Mouse (Mus musculus) adrenal gland, adult (tissue): ENCODE measurements at regions not wholly inside any gene's neighbourhood (a gene's known extent, or its start where the extent isn't known, plus 50 kb on each side); places are given as distances from the start of the nearest gene placed in this dataset.
"Not testable (repeated sequence)": the region's sequence is repeated elsewhere in the genome, so short reads cannot be mapped to it uniquely, and the experiment has no call there.

Experiments
- DNase-seq, 2 experiments: peaks; one replicate each; pipeline ENCODE4 v3.0.0; 2022 to 2023; ENCODE audit warnings: low spot score in 1 of 2; ENCODE audit not compliant: inconsistent age in 2 of 2

GRCm38 (mm10) chr16:29908031-29908430 is 156.2 kb upstream of the Hes1 start:
- no peak for DNase-seq

GRCm38 (mm10) chr16:29909923-29910465 is 154.2 kb upstream of the Hes1 start:
- DNase-seq = peak; percentile 66 to 78

DNA sequence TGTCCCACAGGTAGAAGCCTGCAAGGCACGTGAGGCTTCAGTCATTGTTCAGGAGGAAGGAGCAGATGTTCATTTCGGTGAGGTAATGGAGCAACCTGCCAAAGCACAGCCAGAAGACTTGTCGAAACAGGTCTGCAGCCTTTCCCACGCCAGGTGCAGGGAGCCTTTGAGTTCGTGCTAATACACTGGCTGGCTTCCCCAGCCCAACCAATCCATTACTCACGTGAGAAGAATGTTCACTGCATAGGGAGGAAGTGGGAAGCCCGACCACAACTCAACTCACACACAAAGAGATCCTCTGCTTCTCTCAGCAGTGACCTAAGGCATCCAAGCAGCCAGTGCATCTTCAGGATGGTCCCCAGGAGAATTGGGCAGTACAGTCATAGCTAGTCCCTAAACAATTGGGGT is 153.0 kb upstream of the Hes1 start:
- no peak for DNase-seq

GRCm38 (mm10) chr16:29913357-29914010 is 150.7 kb upstream of the Hes1 start:
- DNase-seq = no peak

DNA sequence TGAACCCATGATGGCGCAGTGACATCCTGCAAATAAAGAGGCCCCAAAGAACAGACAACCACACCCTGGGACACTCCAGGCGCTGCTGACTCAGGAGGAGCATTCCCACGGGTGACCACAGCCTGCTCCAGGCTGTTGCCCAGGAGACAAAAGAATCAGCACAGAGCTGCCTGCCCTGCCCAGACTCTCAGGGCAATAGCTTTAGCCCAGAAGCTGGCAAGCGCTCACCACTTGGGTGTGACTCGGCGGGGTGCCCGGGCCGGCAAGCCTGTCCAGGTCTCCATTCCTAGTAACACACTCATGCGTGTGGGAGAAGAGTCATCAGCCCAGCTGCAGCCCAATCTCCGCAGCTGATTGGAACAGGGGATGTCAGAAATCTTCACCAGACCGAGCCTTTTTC is 148.8 kb upstream of the Hes1 start:
- peak; percentile 40 to 73 for DNase-seq

- no peak for DNase-seq
These were observed 146.2 kb upstream of the Hes1 start for GRCm38 (mm10) chr16:29917989-29918388.

DNA sequence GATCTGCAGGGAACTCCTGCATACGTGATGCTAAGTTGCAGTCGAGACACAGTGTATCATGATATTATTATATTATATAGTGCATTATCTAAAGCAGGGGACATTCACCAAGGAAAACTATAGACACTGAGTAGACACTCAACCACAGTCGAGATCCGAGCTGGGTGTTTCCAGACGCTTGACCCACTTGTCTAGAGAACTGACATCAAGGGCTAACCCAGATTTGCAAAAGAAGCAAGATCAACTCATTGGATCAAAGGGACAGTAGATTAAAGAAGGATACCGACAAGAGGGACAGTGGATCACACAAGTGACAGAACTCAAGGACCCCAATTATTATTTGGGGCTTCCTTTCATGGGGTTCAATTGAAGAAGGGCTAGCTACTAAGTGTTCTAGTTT is 145.8 kb upstream of the Hes1 start:
- DNase-seq = no peak

DNA sequence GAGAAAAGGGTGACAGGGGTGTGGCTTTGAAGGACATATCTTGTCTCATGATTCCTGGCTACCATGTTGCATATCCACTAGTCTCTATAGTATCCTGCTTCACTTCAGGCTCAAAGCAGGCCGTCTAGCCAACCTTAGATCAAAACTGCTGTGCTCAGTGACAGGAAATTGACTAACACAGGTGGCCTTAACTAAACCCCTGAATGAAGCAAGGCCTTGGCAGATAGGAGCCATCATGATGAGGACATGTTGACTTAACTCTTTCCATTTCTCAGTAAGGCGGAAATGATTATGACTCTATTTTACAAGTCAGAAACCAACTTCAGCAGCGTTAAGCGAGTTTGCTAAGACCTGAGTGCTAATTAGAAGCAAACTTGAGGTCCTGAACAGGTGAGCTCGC is 143.2 kb upstream of the Hes1 start:
- no peak for DNase-seq

DNA sequence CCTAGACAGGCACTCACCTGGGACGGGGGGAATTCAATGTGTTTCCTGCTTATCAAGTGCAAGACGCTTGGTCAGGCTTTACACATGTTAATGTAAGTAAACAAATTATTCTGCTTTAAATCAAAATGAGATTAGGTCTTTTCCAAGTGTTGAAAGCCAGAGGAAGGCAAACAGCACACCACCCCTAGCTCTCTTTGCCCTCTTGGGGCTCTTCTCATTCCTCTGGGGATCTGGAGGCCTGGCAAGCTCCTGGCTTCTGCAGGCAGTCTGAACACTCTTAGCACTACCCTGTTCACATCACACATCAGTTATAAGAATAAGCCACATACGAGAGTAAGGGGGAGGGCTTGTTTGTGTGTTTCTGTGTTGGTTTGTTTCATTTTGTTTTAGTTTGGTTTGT is 142.8 kb upstream of the Hes1 start:
- DNase-seq = no peak

DNA sequence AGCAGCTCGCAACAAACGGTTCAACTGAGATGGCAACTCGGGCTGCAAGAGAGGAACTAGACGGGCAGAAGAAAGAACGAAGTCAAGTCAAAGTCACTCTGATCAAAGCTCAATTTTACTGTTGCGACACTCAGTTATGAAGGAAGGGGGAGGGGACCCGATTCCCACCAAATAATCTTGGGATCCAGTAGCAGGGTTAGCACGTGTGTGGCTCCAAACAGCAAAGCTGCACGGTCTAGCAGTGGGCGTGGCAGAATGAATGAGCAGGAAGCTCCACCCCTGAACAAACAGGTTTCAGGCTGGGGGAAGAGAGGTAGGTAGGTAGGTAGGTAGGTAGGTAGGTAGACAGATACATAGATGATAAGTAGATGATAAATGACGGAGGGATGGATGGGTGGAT is 136.9 kb upstream of the Hes1 start:
- DNase-seq = not testable (repeated sequence)

DNA sequence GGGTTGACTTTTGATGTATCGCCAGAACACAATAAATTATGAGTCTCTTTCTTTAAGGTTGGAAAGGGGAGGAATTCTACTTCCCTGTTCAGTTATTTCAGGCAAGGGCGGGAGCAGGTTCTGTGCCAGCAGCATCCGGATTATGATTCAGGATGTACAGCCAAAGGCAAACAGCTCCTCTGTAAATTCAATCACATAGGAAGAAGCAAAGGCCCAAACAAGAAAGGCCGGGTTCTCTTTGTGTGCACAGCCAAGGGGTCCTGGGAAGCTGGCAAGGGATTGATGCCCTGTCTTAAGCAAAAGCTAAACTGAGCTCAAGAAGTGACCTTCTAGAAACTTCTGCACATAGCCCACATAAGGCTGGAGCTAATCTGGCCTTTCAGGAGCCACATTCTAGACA is 135.9 kb upstream of the Hes1 start:
- DNase-seq = no peak

DNA sequence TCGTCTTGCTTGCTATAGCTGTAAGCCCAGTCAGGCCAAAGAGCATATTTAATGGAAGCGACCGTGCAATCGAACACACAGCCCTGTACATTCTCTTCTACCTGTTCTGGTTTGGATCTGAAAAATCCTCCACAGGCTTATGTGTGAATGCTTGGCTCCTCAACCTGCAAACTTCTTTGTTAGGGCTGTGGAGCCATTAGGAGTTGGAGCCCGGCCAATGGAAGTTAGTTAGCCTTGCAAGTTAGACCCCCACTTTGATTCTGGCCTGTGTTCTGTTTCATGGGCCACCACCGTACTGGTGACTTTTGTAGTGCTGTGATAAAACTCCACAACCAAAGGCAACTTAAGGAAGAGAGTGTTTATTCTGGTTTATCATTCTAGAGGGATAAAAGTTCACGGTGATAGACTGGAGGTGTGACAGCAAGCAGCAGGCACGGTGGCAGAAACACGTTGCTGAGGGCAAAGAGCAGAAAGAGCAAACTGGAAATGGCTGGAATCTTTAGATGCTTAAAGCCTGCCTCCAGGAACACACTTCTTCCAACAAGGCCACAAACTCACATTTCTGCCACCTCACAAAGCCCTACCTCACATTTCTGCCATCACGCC is 132.3 kb upstream of the Hes1 start:
- no peak for DNase-seq

- no peak for DNase-seq
These were observed 129.5 kb upstream of the Hes1 start for GRCm38 (mm10) chr16:29934649-29935048.

DNA sequence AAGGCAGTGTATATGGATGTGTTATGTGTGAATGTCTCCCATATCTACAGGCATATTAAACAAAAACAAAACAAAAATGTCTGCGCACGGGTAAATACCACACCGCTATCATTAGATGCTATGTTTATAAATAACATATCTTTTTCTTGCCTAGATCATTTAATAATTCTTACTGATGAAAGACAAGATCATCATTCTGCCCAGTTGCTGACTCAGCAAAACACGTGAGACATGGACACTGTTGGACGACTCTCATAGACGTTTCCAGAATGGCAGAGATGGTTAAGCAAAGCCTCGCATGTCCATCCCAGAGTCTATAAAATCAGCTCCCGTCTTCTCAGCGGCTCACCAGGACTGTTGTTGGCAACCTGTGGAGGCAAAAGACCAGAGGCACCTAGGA is 125.5 kb upstream of the Hes1 start:
- no peak for DNase-seq

DNA sequence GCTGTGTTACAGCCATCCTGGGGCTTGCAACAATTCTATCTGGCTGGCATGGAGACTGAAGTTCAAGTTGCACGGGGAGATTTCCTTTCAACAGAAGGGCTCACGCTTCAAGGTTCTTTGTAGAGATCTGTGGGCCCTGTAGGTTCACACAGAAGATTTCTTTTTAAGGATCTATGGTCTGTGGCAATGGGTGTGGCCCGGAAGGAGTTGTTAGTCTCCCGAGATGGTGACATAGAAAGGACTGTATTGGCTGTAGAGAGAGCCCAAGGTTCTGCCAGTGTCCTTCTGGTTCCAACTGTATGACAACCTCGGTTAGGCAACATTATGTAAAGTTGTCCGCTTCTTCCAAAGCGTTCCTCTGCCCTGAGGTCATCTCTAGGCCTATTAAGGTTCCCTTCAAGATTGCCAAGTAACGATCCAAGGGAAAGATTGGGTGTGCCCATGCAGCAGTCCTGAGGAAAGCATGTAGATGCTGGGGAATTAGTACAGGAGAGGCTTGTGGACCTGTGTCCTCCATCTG is 124.8 kb upstream of the Hes1 start:
- DNase-seq = no peak

DNA sequence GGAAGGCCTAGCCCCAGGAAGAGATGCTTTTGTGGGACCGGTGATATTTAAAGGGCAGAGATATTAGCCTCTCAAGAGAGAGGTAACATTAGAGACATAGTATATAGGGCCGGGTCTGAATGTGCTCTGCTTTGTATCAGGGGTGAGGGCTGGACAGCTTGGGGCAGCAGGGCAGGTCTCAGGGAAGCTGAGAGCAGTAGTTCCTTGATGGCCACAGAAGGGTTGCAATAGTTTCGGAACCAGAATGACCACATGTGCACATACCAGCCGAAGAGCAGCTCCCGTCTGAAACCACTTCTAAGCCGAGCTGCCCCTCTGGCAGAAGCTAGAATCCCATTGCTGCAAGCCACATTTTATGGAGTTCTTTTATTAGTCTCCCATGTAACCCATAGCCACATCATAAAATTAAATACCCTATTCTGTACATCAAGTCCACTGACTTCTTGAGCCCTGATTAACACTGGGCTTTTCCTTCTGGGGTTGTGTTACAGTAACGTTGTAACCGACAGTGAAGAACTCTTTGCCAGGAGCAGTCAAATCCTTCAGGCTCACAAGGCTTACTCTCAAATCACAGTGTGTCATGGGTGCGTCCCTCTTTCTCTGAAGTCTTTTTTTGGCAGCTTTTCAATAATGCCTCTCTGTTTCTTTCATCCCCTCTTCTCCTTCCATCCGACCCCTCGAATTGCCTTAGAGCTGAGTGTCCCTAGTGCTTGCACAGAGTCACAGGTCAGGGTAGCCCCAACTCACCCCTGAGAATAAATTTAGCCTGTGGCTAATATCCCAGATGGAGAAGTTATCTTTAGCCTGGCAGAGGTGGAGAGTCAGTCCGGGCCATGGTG is 124.1 kb upstream of the Hes1 start:
- DNase-seq = no peak

GRCm38 (mm10) chr16:29942111-29942510 is 122.1 kb upstream of the Hes1 start:
- DNase-seq = no peak

DNA sequence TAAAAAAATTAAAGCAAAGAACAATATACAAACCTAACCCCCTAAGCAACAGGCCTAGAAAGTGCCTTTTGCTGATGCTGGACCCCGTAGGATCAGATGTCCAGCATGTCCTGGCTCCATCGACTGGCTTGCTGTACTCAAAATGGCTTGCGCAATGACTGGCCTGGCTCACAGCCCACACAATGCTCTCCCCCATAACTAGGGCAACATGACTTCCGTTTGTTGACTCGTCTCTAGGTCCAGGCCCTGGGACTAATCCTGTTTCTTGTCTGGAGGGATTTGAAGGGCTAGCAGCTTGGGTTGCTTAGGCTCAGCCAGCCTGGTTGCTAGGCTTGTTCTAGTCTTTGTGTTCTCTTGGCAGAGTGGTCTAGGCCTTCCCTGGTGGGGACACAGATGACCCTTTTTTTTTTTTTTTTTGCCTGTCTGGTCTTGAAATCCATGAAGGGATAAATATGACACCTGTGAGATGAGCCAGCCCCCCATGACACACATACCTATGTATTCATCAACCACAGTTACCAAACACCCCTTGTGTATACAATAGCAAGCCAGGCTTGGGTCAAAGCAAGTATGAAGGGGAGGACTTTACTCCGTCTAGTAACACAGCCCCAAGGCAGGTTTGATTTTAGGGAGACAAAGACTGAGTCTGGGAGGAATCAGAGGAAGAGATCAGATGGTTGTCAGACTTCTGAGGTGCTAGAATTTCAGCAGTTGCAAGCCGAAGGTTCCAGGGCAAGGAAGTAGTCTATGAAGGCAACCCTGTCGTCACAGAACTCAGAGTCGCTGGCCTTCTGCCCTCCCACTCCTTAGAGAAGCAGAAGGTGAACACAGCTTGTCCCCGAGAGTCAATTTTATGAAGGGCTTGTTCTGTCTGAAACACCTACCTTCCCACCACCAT is 120.0 kb upstream of the Hes1 start:
- DNase-seq = peak; percentile 77 to 93

DNA sequence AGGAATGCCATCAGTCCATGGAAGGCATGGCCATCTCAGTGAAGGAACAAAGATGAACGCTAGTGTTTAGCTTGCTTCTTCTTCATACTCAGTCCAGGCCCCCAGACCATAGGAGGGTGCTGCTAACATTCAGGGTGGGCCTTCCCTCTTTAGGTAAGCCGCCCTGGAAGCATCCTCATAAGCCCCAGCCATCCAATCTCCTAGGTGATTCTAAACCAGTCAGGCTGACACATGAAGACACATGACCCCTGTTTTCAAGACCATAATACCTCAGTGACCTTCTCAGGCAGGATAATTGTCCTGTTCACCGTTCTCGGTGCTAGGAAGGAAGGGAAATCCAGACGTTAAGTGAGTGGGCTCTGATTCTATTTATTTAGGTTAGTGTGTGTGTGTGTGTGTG is 119.2 kb upstream of the Hes1 start:
- no peak for DNase-seq

GRCm38 (mm10) chr16:29945376-29945890 is 118.8 kb upstream of the Hes1 start:
- peak; percentile 49 to 82 for DNase-seq
